Mouse (Mus musculus) embryonic facial prominence, embryonic 15.5 days (tissue): Measurements from ENCODE around the gene Mrtfa. TPM values are rescaled to one million over a fixed set of nuclear protein-coding genes. Genes with fewer than 3 reads are reported as not detected.

Experiments used
- ATAC-seq: fragments of 200-750 bp; cut with Nextera tagmentation; 2 replicates; pipeline ENCODE4 v1.8.0; 2017; ENCODE audit warnings: low read depth, moderate TSS enrichment; ENCODE audit not compliant: insufficient number of reproducible peaks, low FRiP score, low TSS enrichment
- H3K27ac ChIP-seq: fragments of 300-500 bp; sonication (generic); replicated peaks from 2 replicates; pipeline ENCODE4 v1.5.1; 2015; ENCODE audit warnings: mild to moderate bottlenecking, inconsistent platforms
- H3K27me3 ChIP-seq: fragments of 300-500 bp; sonication (generic); 2 replicates; pipeline ENCODE4 v1.6.1; 2015; ENCODE audit warnings: inconsistent platforms
- H3K36me3 ChIP-seq: fragments of 300-500 bp; sonication (generic); 2 replicates; pipeline ENCODE4 v1.6.1; 2015; ENCODE audit warnings: mild to moderate bottlenecking, inconsistent platforms
- H3K4me1 ChIP-seq: fragments of 300-500 bp; sonication (generic); 2 replicates; pipeline ENCODE4 v1.6.1; 2015; ENCODE audit warnings: inconsistent platforms
- H3K4me2 ChIP-seq: fragments of 300-500 bp; sonication (generic); replicated peaks from 2 replicates; pipeline ENCODE4 v1.6.1; 2015; ENCODE audit warnings: mild to moderate bottlenecking, inconsistent platforms
- H3K4me3 ChIP-seq: fragments of 300-500 bp; sonication (generic); replicated peaks from 2 replicates; pipeline ENCODE4 v1.5.1; 2015; ENCODE audit warnings: mild to moderate bottlenecking, inconsistent platforms
- H3K9ac ChIP-seq: fragments of 300-500 bp; sonication (generic); 2 replicates; pipeline ENCODE4 v1.6.1; 2015; ENCODE audit warnings: inconsistent platforms
- H3K9me3 ChIP-seq: fragments of 300-500 bp; sonication (generic); replicated peaks from 2 replicates; pipeline ENCODE4 v1.6.1; 2016; ENCODE audit warnings: inconsistent platforms
- WGBS: fragments of 180-500 bp; shearing (Covaris S2); methylation state at CpG from one replicate; pipeline ENCODE4 v1.1.7; 2015; 5-methylcytosine and 5-hydroxymethylcytosine counted together
- polyA plus RNA-seq: library from polyadenylated mRNA; unstranded; fragments of >200 nt; fragmentation: Nextera tagmentation; extraction: Ambion mirVana; gene quantifications from 2 replicates; pipeline ENCODE4 v1.2.1, GENCODE M21; 2015

Mrtfa gene
- polyA plus RNA-seq, 1 experiment from 2014 or later = 33.6 TPM

DNA sequence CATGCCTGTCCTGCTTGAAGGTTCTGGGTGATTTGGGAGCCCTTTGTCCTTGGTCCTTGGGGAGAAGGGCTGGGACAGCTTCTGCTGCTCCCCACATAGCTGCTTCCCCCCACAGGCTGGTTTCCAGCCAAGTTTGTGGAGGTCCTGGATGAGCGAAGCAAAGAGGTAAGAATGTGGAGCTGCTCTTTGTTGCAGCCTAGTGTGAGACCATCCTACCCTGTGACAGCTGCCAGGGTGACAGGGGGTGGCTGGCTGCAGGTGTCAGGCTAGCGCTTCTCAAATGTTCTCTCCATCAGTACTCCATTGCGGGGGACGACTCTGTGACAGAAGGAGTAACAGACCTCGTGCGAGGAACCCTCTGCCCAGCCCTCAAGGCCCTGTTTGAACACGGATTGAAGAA, 180.4 kb downstream of the Mrtfa start:
- Histone ChIP-seq H3K4me3 (no peak overlapping the region), H3K27me3 (no peaks in the 10 kb centered on the region), H3K9ac (no peak overlapping the region), H3K9me3 (no peaks in the 10 kb centered on the region), H3K27ac (no peak overlapping the region), H3K4me2 (no peak overlapping the region), H3K4me1 (no peaks in the 10 kb centered on the region), H3K36me3 (peaks cover 68% of the 10 kb centered on the region)
- ATAC-seq = no peak
- WGBS = 78% methylated on average over 7 of the region's 7 CpGs

DNA sequence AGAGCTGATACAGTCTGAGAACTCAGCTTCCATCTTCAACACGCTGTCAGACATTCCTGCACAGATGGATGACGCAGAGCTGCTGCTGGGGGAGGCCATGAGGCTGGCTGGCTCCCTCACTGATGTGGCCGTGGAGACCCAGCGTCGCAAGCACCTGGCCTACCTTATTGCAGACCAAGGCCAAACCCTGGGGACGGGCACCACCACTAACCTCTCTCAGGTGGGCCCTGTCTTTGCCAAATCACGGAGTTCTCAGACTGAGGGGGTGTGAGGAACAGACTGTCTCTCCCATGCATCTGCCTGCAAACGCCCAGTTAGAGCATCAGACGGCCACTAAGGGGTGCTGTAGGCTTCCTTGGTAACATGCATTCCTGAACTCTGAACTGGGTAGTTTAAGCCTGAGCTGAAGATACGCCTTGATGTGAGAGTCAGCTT, 181.9 kb downstream of the Mrtfa start:
- Histone ChIP-seq H3K9me3 (no peaks in the 10 kb centered on the region), H3K4me2 (no peak overlapping the region), H3K27me3 (no peaks in the 10 kb centered on the region), H3K27ac (no peak overlapping the region), H3K4me3 (no peak overlapping the region), H3K36me3 (peaks cover 55% of the 10 kb centered on the region), H3K4me1 (no peaks in the 10 kb centered on the region), H3K9ac (no peak overlapping the region)
- no peak for ATAC-seq
- 57% methylated on average over 10 of the region's 10 CpGs for WGBS

- Histone ChIP-seq H3K9ac (no peak overlapping the region), H3K36me3 (peaks cover 51% of the 10 kb centered on the region), H3K27ac (no peak overlapping the region), H3K4me2 (no peak overlapping the region), H3K4me1 (no peaks in the 10 kb centered on the region), H3K9me3 (no peaks in the 10 kb centered on the region), H3K4me3 (no peak overlapping the region), H3K27me3 (no peaks in the 10 kb centered on the region)
- no peak for ATAC-seq
- 75% methylated on average over 8 of the region's 8 CpGs for WGBS
These were observed 182.7 kb downstream of the Mrtfa start for GRCm38 (mm10) chr15:81007905-81008304.

DNA sequence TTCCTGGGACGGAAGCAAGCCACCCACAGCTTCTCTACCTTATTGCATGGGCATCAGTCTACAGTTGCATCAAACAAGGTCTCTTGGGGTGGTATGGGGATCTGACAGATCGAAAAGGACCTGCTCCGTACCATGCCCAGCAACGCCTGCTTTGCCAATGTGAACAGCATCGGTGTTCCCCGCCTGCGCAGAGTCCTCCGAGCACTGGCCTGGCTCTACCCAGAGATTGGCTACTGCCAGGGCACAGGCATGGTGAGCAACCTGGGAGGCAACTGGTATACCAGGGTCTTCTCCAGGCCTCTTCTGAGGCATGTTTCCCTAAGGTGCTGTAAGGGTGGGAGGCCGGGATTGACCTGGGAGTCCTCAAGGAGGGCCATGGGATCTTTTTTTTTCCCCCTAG, 183.2 kb downstream of the Mrtfa start:
- H3K9ac ChIP-seq = no peak overlapping the region
- no peak overlapping the region for H3K4me2 ChIP-seq
- no peak for ATAC-seq
- H3K4me1 ChIP-seq = no peaks in the 10 kb centered on the region
- no peak overlapping the region for H3K4me3 ChIP-seq
- 90% methylated on average over 9 of the region's 9 CpGs for WGBS
- H3K9me3 ChIP-seq = no peaks in the 10 kb centered on the region
- H3K27me3 ChIP-seq = no peaks in the 10 kb centered on the region
- peaks cover 45% of the 10 kb centered on the region for H3K36me3 ChIP-seq
- H3K27ac ChIP-seq = no peak overlapping the region

DNA sequence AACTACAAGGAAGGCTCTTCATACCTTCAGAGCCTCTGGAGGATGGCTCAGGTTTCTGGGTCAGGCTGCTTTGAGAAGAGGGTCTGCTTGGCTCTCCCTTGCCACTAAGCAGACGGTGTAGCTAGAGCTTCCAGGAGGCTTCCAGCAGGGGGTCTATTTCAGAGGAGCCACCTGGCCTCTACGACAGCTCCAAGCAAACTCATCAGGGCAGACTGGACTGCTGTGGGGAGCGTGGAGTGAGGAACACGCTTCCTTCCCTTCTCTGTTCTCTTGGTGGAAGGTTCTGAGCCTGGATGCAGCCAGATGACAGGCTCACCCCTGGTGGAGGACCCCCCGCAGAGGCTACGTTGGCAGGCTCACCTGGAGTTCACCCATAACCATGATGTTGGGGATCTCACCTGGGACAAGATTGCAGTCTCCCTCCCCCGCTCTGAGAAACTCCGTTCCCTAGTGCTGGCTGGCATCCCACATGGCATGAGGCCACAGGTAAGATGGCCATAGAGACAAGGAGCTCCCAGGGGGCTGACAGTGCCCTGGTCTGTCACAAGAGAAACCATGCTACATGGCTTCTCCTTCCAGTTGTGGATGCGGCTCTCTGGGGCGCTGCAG, 184.3 kb downstream of the Mrtfa start:
- no peak overlapping the region for H3K4me2 ChIP-seq
- ATAC-seq = no peak
- 0 out of 2 replicates have a peak overlapping the region, but pooled peaks have one; percentile 6 for H3K9ac ChIP-seq
- H3K4me3 ChIP-seq = no peak overlapping the region
- no peaks in the 10 kb centered on the region for H3K9me3 ChIP-seq
- WGBS = 72% methylated on average over 10 of the region's 10 CpGs
- H3K36me3 ChIP-seq = peaks cover 34% of the 10 kb centered on the region
- no peaks in the 10 kb centered on the region for H3K27me3 ChIP-seq
- no peak overlapping the region for H3K27ac ChIP-seq
- H3K4me1 ChIP-seq = no peaks in the 10 kb centered on the region

DNA sequence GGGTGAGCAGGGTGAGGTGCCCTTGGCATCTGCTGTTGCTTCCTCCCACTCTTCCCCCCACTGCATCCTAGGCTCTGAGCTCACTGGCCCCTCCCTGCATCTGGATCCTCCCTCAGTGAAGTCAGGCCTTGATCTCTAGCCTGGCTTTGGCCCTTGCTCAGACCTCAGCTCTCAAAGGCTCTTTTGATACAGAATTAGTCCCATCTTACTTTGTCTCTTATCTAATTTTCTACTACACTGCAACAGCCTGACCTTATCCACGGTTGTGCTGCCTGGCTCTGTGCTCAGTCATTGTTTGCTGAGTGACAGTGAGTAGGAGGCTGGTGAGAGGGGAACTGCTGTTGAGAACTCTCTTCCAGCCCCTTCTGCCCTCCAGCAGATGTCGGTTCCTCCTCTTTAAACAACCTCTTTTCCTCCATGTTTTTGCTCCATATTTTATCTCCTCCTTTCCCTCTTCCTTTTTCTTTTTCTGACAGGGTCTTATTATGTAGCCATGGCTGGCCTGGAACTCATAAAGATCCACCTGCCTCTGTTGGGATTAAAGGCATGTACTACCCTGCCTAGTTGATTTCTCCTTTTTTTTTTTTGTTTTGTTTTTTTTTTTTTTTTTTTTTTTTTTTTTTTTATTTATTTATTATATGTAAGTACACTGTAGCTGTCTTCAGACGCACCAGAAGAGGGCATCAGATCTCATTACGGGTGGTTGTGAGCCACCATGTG, 190.0 kb downstream of the Mrtfa start:
- no peaks in the 10 kb centered on the region for H3K27me3 ChIP-seq
- no peaks in the 10 kb centered on the region for H3K9me3 ChIP-seq
- H3K9ac ChIP-seq = no peak overlapping the region
- no peak for ATAC-seq
- H3K27ac ChIP-seq = no peak overlapping the region
- no peak overlapping the region for H3K4me3 ChIP-seq
- H3K4me1 ChIP-seq = no peaks in the 10 kb centered on the region
- peaks cover 4% of the 10 kb centered on the region; the same call in 1 of the 2 replicates for H3K36me3 ChIP-seq
- no peak overlapping the region for H3K4me2 ChIP-seq
- WGBS = 45% methylated on average over 4 of the region's 4 CpGs

DNA sequence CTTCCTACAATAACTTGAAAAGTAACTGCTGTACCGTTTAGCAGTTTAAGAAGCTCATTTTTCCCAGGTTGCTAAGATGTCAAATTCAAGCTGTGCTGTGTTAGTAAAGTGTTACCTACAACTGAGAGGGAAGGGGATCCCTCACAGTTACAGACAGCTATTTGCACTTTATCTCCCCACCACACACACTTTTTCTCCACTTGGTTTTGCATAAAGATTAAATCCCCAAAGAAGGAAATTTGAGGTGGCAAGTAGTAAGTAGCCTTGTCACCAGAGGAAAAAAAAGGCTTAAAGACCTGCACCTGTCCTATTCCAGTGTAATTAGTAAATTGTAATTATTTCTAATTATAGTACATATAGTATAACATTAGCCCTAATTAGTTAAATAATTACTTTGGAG, 193.5 kb downstream of the Mrtfa start:
- Histone ChIP-seq H3K4me1 (no peaks in the 10 kb centered on the region), H3K4me3 (no peak overlapping the region), H3K4me2 (no peak overlapping the region), H3K9me3 (no peaks in the 10 kb centered on the region), H3K36me3 (no peaks in the 10 kb centered on the region), H3K27ac (no peak overlapping the region; the same call in 1 of the 2 replicates), H3K27me3 (no peaks in the 10 kb centered on the region), H3K9ac (no peak overlapping the region)
- no peak for ATAC-seq
- 28% methylated on average over 1 of the region's 1 CpGs for WGBS

- no peaks in the 10 kb centered on the region for H3K27me3 ChIP-seq
- 70% methylated on average over 6 of the region's 6 CpGs for WGBS
These were observed 194.3 kb downstream of the Mrtfa start for GRCm38 (mm10) chr15:80996090-80996835.

DNA sequence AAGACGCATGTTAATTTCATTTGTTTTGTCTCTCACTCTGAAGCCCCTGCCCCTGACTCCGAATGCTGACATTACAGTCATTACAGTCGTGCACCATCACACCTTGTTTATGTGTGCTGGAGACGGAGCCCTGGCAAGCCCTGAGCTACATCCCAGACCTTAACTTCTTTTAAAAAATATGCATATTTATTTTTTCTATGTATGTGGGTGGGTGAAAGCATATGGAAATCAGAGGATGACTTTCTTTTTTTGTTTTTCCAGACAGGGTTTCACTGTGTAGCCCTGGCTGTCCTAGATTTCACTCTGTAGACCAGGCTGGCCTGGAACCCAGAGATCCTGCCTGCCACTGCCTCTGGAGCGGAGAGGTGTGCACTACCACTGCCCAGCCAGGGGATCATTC, 195.6 kb downstream of the Mrtfa start:
- Histone ChIP-seq H3K9ac (no peak overlapping the region), H3K4me3 (no peak overlapping the region), H3K9me3 (no peaks in the 10 kb centered on the region), H3K27ac (no peak overlapping the region), H3K4me2 (no peak overlapping the region), H3K4me1 (no peaks in the 10 kb centered on the region), H3K27me3 (no peaks in the 10 kb centered on the region), H3K36me3 (no peaks in the 10 kb centered on the region)
- 82% methylated on average over 5 of the region's 5 CpGs for WGBS
- ATAC-seq = no peak

More at GRCm38 (mm10) chr15:80996090-80996835, 194.3 kb downstream of the Mrtfa start:
- Histone ChIP-seq H3K4me2 (no peak overlapping the region), H3K9ac (no peak overlapping the region), H3K4me1 (no peaks in the 10 kb centered on the region), H3K4me3 (no peak overlapping the region), H3K36me3 (no peaks in the 10 kb centered on the region), H3K9me3 (no peaks in the 10 kb centered on the region), H3K27ac (no peak overlapping the region)
- ATAC-seq = no peak

DNA sequence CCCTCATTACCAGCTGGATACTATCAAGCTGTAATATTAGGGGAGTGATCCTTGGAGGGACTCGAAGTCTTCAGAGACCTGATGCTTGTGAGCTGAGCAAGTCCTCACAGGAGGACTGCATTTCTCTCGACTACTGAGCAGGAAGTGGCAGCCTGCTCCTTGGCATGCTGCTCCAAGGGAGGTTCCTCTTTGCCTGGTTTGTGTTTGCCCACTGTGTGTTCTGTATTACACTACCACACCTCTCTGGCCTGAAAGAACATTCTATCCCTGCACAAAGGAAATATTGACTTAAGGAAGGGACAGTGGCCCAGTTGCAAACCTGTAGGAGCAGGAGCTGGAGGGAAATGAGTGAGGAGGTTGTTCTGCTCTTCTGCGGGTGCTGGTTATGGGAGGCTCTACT, 200.8 kb downstream of the Mrtfa start:
- Histone ChIP-seq H3K4me2 (no peak overlapping the region), H3K27ac (0 out of 2 replicates have a peak overlapping the region, but pooled peaks have one; percentile 22), H3K27me3 (no peaks in the 10 kb centered on the region), H3K36me3 (no peaks in the 10 kb centered on the region), H3K4me3 (no peak overlapping the region), H3K9me3 (no peaks in the 10 kb centered on the region), H3K9ac (no peak overlapping the region), H3K4me1 (no peaks in the 10 kb centered on the region)
- WGBS = 54% methylated on average over 3 of the region's 3 CpGs
- ATAC-seq = no peak

- Histone ChIP-seq H3K4me1 (no peaks in the 10 kb centered on the region), H3K27me3 (no peaks in the 10 kb centered on the region), H3K4me2 (no peak overlapping the region), H3K9ac (no peak overlapping the region), H3K36me3 (no peaks in the 10 kb centered on the region), H3K9me3 (no peaks in the 10 kb centered on the region), H3K27ac (no peak overlapping the region), H3K4me3 (no peak overlapping the region)
- no peak for ATAC-seq
- WGBS = 38% methylated on average over 1 of the region's 1 CpGs
These were observed 202.2 kb downstream of the Mrtfa start for GRCm38 (mm10) chr15:80988331-80988730.
